Mouse (Mus musculus) kidney, embryonic 14.5 days (tissue): ENCODE measurements around the gene Lamp1. TPM values are rescaled to one million over a fixed set of nuclear protein-coding genes. Genes with fewer than 3 reads are reported as not detected.
"Not testable (repeated sequence)": the region's sequence is repeated elsewhere in the genome, so short reads cannot be mapped to it uniquely, and the experiment has no call there.

ENCODE experiments used
- ATAC-seq: fragments of 200-750 bp; cut with Nextera tagmentation; 2 replicates; pipeline ENCODE4 v1.8.0; 2017; ENCODE audit warnings: moderate number of reproducible peaks, mild to moderate bottlenecking, moderate TSS enrichment, moderate library complexity; ENCODE audit not compliant: low FRiP score, low TSS enrichment
- H3K27ac ChIP-seq: fragments of 300-500 bp; sonication (generic); 2 replicates; pipeline ENCODE4 v1.5.1; 2014; ENCODE audit warnings: low read depth, mild to moderate bottlenecking, low read length, moderate library complexity, mixed read lengths
- H3K27me3 ChIP-seq: fragments of 300-500 bp; sonication (generic); 2 replicates; pipeline ENCODE4 v1.6.1; 2014; ENCODE audit warnings: mild to moderate bottlenecking, low read length; ENCODE audit not compliant: control insufficient read depth, insufficient read depth
- H3K36me3 ChIP-seq: fragments of 300-500 bp; sonication (generic); 2 replicates; pipeline ENCODE4 v1.6.1; 2014; ENCODE audit warnings: low read length, mixed read lengths; ENCODE audit not compliant: control insufficient read depth, insufficient read depth
- H3K4me1 ChIP-seq: fragments of 300-500 bp; sonication (generic); 2 replicates; pipeline ENCODE4 v1.6.1; 2014; ENCODE audit warnings: low read length, mixed read lengths; ENCODE audit not compliant: control insufficient read depth, insufficient read depth
- H3K4me2 ChIP-seq: fragments of 300-500 bp; sonication (generic); replicated peaks from 2 replicates; pipeline ENCODE4 v1.6.1; 2014; ENCODE audit warnings: low read depth, mild to moderate bottlenecking, low read length
- H3K4me3 ChIP-seq: fragments of 300-500 bp; sonication (generic); 2 replicates; pipeline ENCODE4 v1.5.1; 2014; ENCODE audit warnings: mild to moderate bottlenecking, low read length
- H3K9ac ChIP-seq: fragments of 300-500 bp; sonication (generic); 2 replicates; pipeline ENCODE4 v1.6.1; 2014; ENCODE audit warnings: low read depth, mild to moderate bottlenecking, low read length, moderate library complexity
- H3K9me3 ChIP-seq: fragments of 300-500 bp; sonication (generic); 2 replicates; pipeline ENCODE4 v1.6.1; 2016; ENCODE audit warnings: low read length; ENCODE audit not compliant: control insufficient read depth
- WGBS: fragments of 180-500 bp; shearing (Covaris S2); extraction: QIAGEN DNeasy Blood & Tissue Kit; methylation state at CpG from one replicate; pipeline ENCODE4 v1.1.7; 2014; 5-methylcytosine and 5-hydroxymethylcytosine counted together
- polyA plus RNA-seq: library from polyadenylated mRNA; unstranded; fragments of >200 nt; fragmentation: Nextera tagmentation; extraction: Ambion mirVana; gene quantifications from 2 replicates; pipeline ENCODE4 v1.2.1, GENCODE M21; 2014

The Lamp1 gene
- polyA plus RNA-seq, 1 experiment from 2014 or later, result 306 TPM

DNA sequence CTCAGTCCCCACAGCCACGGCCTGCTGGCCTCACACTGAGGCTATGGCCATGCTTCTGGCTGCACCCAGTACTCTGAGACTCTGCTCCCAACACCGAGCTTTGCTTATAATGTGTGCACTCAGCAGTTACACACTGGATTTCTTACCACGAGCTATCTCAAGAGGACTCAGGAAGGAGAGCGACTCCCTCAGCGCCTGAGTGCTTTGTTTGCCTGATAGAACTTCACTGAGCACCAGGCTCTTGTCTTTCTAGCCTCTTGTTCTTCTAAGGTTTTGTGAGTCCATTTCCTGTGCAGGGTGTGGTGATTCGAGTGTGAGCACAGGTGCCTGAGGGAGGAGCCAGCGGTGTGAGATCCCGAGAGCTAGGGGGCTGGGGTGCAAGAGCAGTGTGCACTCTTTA, 34.1 kb upstream of the Lamp1 start:
- Histone ChIP-seq H3K27me3 (no peaks in the 10 kb centered on the region), H3K9ac (no peak overlapping the region), H3K9me3 (no peaks in the 10 kb centered on the region), H3K36me3 (peaks cover 74% of the 10 kb centered on the region), H3K4me2 (no peak overlapping the region), H3K27ac (no peak overlapping the region), H3K4me3 (no peak overlapping the region), H3K4me1 (no peaks in the 10 kb centered on the region)
- 90% methylated on average over 8 of the region's 8 CpGs for WGBS
- no peak for ATAC-seq

- not testable (repeated sequence) for H3K27me3 ChIP-seq, H3K27ac ChIP-seq, H3K4me1 ChIP-seq, H3K9me3 ChIP-seq, H3K4me3 ChIP-seq, ATAC-seq, H3K9ac ChIP-seq, H3K4me2 ChIP-seq
- H3K36me3 ChIP-seq, result peaks cover 92% of the 10 kb centered on the region
- WGBS, result 74% methylated on average over 9 of the region's 9 CpGs
These were observed 26.7 kb upstream of the Lamp1 start for GRCm38 (mm10) chr8:13132220-13132619.

GRCm38 (mm10) chr8:13139641-13140182, 19.2 kb upstream of the Lamp1 start:
- no peaks in the 10 kb centered on the region for H3K27me3 ChIP-seq
- H3K36me3 ChIP-seq, result peaks cover 96% of the 10 kb centered on the region
- H3K4me2 ChIP-seq, result no peak overlapping the region
- no peak for ATAC-seq
- WGBS, result 91% methylated on average over 6 of the region's 6 CpGs
- H3K9ac ChIP-seq, result no peak overlapping the region
- no peaks in the 10 kb centered on the region for H3K4me1 ChIP-seq
- no peak overlapping the region for H3K4me3 ChIP-seq
- H3K27ac ChIP-seq, result no peak overlapping the region
- H3K9me3 ChIP-seq, result no peaks in the 10 kb centered on the region

- no peak overlapping the region for H3K4me2 ChIP-seq
These were observed 17.3 kb upstream of the Lamp1 start for GRCm38 (mm10) chr8:13141681-13142080.

GRCm38 (mm10) chr8:13148476-13148875, 10.5 kb upstream of the Lamp1 start:
- no peak for ATAC-seq
- no peak overlapping the region for H3K9ac ChIP-seq
- no peaks in the 10 kb centered on the region for H3K4me1 ChIP-seq
- H3K27me3 ChIP-seq, result no peaks in the 10 kb centered on the region
- H3K9me3 ChIP-seq, result no peaks in the 10 kb centered on the region
- peaks cover 51% of the 10 kb centered on the region for H3K36me3 ChIP-seq
- no peak overlapping the region for H3K27ac ChIP-seq
- H3K4me3 ChIP-seq, result no peak overlapping the region
- 94% methylated on average over 2 of the region's 2 CpGs for WGBS
- H3K4me2 ChIP-seq, result no peak overlapping the region

More at GRCm38 (mm10) chr8:13141681-13142080, 17.3 kb upstream of the Lamp1 start:
- Histone ChIP-seq H3K4me1 (no peaks in the 10 kb centered on the region), H3K36me3 (peaks cover 97% of the 10 kb centered on the region), H3K9ac (no peak overlapping the region), H3K27me3 (no peaks in the 10 kb centered on the region), H3K27ac (no peak overlapping the region), H3K4me3 (no peak overlapping the region), H3K9me3 (no peaks in the 10 kb centered on the region)
- 98% methylated on average over 5 of the region's 5 CpGs for WGBS
- ATAC-seq, result no peak

- Histone ChIP-seq H3K9ac (no peak overlapping the region), H3K36me3 (peaks cover 46% of the 10 kb centered on the region), H3K4me3 (no peak overlapping the region), H3K27ac (no peak overlapping the region), H3K9me3 (no peaks in the 10 kb centered on the region), H3K4me2 (no peak overlapping the region), H3K27me3 (no peaks in the 10 kb centered on the region), H3K4me1 (no peaks in the 10 kb centered on the region)
- ATAC-seq, result no peak
- WGBS, result 100% methylated on average over 2 of the region's 2 CpGs
These were observed 9.7 kb upstream of the Lamp1 start for GRCm38 (mm10) chr8:13149287-13149686.

DNA sequence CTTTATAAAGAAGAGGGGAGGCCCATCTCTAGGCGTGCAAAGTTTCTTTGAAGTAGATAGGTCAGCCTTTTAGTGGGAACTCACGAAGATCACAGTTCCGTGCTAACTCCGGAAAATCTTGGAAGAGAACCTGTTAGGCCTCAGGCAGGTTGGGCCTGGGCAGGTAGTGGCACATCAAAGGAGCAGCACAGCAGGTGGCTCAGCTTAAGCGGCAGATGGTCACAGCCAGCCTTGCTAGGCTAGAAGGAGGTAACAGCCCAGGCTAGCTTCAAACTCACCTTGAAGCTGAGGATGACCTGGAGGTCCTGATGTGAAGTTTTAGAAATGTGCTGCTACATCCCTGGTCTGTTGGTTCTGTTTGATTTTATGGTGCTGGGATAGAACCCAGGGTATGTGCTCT, 9.1 kb upstream of the Lamp1 start:
- 59% methylated on average over 5 of the region's 5 CpGs for WGBS
- Histone ChIP-seq H3K4me3 (no peak overlapping the region), H3K4me1 (no peaks in the 10 kb centered on the region), H3K4me2 (no peak overlapping the region), H3K27me3 (no peaks in the 10 kb centered on the region), H3K9ac (no peak overlapping the region), H3K9me3 (no peaks in the 10 kb centered on the region), H3K36me3 (peaks cover 40% of the 10 kb centered on the region), H3K27ac (no peak overlapping the region)
- ATAC-seq, result no peak

DNA sequence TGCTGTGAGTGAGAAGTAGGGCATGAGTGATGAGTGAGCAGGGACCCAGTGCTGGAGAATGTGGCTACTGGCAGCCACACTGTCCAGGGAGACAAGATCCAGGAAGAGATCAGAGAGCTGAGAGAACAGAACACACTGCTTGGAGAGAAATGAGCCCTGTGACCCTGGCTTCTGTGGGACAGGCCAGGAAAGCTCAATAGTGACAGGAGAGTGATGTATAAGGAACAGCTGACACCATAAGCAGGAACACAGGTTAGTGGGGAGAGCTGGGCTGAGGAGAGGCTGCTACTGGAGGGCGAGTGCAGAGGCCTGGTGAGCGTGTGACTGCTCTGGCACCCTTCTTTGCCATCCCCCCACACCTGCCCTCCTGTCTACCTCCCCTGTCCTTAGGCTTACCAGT, 8.0 kb upstream of the Lamp1 start:
- H3K4me3 ChIP-seq, result no peak overlapping the region
- H3K36me3 ChIP-seq, result peaks cover 30% of the 10 kb centered on the region
- no peaks in the 10 kb centered on the region for H3K27me3 ChIP-seq
- H3K27ac ChIP-seq, result no peak overlapping the region
- H3K9ac ChIP-seq, result no peak overlapping the region
- no peak for ATAC-seq
- no peaks in the 10 kb centered on the region for H3K9me3 ChIP-seq
- WGBS, result 94% methylated on average over 2 of the region's 2 CpGs
- no peak overlapping the region for H3K4me2 ChIP-seq
- H3K4me1 ChIP-seq, result no peaks in the 10 kb centered on the region

DNA sequence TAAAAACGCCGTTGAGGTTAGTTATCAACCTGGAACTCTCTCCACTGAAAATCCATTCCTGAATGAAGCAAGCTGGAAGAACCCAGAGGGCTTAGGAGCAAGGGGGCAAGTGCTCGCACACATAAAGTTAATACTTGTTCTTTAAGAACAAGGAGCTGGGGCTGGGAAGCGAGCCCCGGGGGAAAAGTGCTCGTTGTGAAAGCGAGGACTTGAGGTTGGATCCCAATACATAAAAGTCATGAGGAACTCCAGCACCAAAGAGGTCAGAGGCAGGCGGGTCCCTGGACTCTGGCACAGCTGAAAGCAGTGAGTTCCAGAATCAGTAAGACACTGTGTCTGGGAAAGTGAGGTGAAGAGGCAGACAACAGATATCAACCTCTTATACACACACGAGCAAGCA, 4.9 kb upstream of the Lamp1 start:
- 72% methylated on average over 9 of the region's 9 CpGs for WGBS
- no peaks in the 10 kb centered on the region for H3K4me1 ChIP-seq
- H3K36me3 ChIP-seq, result peaks cover 7% of the 10 kb centered on the region; the same call in 1 of the 2 replicates
- no peak overlapping the region for H3K27ac ChIP-seq
- no peak overlapping the region for H3K9ac ChIP-seq
- no peak for ATAC-seq
- H3K27me3 ChIP-seq, result no peaks in the 10 kb centered on the region
- no peak overlapping the region for H3K4me2 ChIP-seq
- no peaks in the 10 kb centered on the region for H3K9me3 ChIP-seq
- no peak overlapping the region for H3K4me3 ChIP-seq
